Mouse (Mus musculus) kidney, embryonic 15.5 days (tissue): ENCODE measurements around the gene Oip5. TPM values are rescaled to one million over a fixed set of nuclear protein-coding genes. Genes with fewer than 3 reads are reported as not detected.
"Not testable (repeated sequence)": the region's sequence is repeated elsewhere in the genome, so short reads cannot be mapped to it uniquely, and the experiment has no call there.

Experiments used
- ATAC-seq: fragments of 200-750 bp; cut with Nextera tagmentation; replicated peaks from 2 replicates; pipeline ENCODE4 v1.8.0; 2017; ENCODE audit warnings: moderate TSS enrichment; ENCODE audit not compliant: low FRiP score
- H3K27ac ChIP-seq: fragments of 300-500 bp; sonication (generic); 2 replicates; pipeline ENCODE4 v1.5.1; 2015; ENCODE audit warnings: mild to moderate bottlenecking, inconsistent platforms
- H3K27me3 ChIP-seq: fragments of 300-500 bp; sonication (generic); 2 replicates; pipeline ENCODE4 v1.6.1; 2015; ENCODE audit warnings: inconsistent platforms
- H3K36me3 ChIP-seq: fragments of 300-500 bp; sonication (generic); 2 replicates; pipeline ENCODE4 v1.6.1; 2015; ENCODE audit warnings: inconsistent platforms
- H3K4me1 ChIP-seq: fragments of 300-500 bp; sonication (generic); 2 replicates; pipeline ENCODE4 v1.6.1; 2015; ENCODE audit warnings: inconsistent platforms
- H3K4me2 ChIP-seq: fragments of 300-500 bp; sonication (generic); 2 replicates; pipeline ENCODE4 v1.6.1; 2015; ENCODE audit warnings: moderate library complexity, mild to moderate bottlenecking, inconsistent platforms
- H3K4me3 ChIP-seq: fragments of 300-500 bp; sonication (generic); replicated peaks from 2 replicates; pipeline ENCODE4 v1.5.1; 2015; ENCODE audit warnings: mild to moderate bottlenecking, inconsistent platforms
- H3K9ac ChIP-seq: fragments of 300-500 bp; sonication (generic); 2 replicates; pipeline ENCODE4 v1.6.1; 2015; ENCODE audit warnings: mild to moderate bottlenecking, inconsistent platforms
- H3K9me3 ChIP-seq: fragments of 300-500 bp; sonication (generic); replicated peaks from 2 replicates; pipeline ENCODE4 v1.6.1; 2016; ENCODE audit warnings: inconsistent platforms
- WGBS: fragments of 180-500 bp; shearing (Covaris S2); methylation state at CpG from one replicate; pipeline ENCODE4 v1.1.7; 2015; ENCODE audit warnings: mixed read lengths; 5-methylcytosine and 5-hydroxymethylcytosine counted together
- polyA plus RNA-seq: library from polyadenylated mRNA; unstranded; fragments of >200 nt; fragmentation: Nextera tagmentation; extraction: Ambion mirVana; gene quantifications from 2 replicates; pipeline ENCODE4 v1.2.1, GENCODE M21; 2015

The Oip5 gene
- 30.7 and 31.5 TPM in 2 replicates for polyA plus RNA-seq

- peak; percentile 100 for ATAC-seq
- H3K27ac ChIP-seq, result peak within 1 kb of the TSS; percentile 77
Measured at GRCm38 (mm10) chr2:119618199-119618982, at the start of gene Oip5, which contains the start of gene Nusap1. Gene Oip5 (minus strand): TSS chr2:119618469. Gene Nusap1 (plus strand): TSS chr2:119618298.

DNA sequence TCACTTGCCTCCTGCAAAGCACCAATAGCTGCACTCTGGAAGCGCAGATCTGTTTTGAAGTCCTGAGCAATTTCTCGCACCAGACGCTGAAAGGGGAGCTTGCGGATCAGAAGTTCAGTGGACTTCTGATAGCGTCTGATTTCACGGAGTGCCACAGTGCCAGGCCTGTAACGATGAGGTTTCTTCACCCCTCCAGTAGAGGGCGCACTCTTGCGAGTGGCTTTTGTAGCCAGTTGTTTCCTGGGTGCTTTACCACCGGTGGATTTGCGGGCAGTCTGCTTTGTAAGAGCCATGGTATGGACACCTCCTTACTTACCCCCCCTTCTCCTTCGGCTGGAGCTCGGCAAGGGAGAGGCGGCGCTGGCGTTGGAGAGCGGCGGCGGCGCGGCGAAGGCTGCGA lies 47.5 kb upstream of the Oip5 start:
- H3K4me1 ChIP-seq, H3K27ac ChIP-seq, H3K27me3 ChIP-seq, ATAC-seq, H3K4me2 ChIP-seq, H3K36me3 ChIP-seq, H3K9ac ChIP-seq, H3K9me3 ChIP-seq, H3K4me3 ChIP-seq: not testable (repeated sequence)
- WGBS, result 72% methylated on average over 20 of the region's 23 CpGs

More at GRCm38 (mm10) chr2:119618199-119618982, at the start of gene Oip5, which contains the start of gene Nusap1:
- peaks cover 12% of the 10 kb centered on the region for H3K36me3 ChIP-seq
- no peaks in the 10 kb centered on the region for H3K9me3 ChIP-seq
- peak within 1 kb of the TSS; percentile 76 for H3K4me2 ChIP-seq
- peaks cover 29% of the 10 kb centered on the region for H3K4me1 ChIP-seq
- no peaks in the 10 kb centered on the region for H3K27me3 ChIP-seq
- H3K4me3 ChIP-seq, result peak within 1 kb of the TSS; percentile 81
- under 1% methylated on average over 55 of the region's 55 CpGs for WGBS
- peak within 1 kb of the TSS; percentile 68 for H3K9ac ChIP-seq

GRCm38 (mm10) chr2:119662220-119663182 lies 44.2 kb upstream of the Oip5 start, which contains the start of gene Ndufaf1:
Gene Ndufaf1 (minus strand): TSS chr2:119662827.
- H3K4me2 ChIP-seq, result peak within 1 kb of the TSS; percentile 70

GRCm38 (mm10) chr2:119644254-119644653 lies 26.0 kb upstream of the Oip5 start:
- H3K4me1 ChIP-seq, result no peaks in the 10 kb centered on the region
- peaks cover 98% of the 10 kb centered on the region for H3K36me3 ChIP-seq
- WGBS, result 95% methylated on average over 5 of the region's 5 CpGs
- no peak overlapping the region for H3K4me3 ChIP-seq
- no peak for ATAC-seq
- no peaks in the 10 kb centered on the region for H3K27me3 ChIP-seq
- no peak overlapping the region for H3K27ac ChIP-seq
- no peak overlapping the region for H3K4me2 ChIP-seq
- H3K9me3 ChIP-seq, result no peaks in the 10 kb centered on the region
- H3K9ac ChIP-seq, result no peak overlapping the region

More at GRCm38 (mm10) chr2:119662220-119663182, 44.2 kb upstream of the Oip5 start, which contains the start of gene Ndufaf1:
- no peaks in the 10 kb centered on the region for H3K27me3 ChIP-seq
- peaks cover 28% of the 10 kb centered on the region for H3K36me3 ChIP-seq
- H3K9me3 ChIP-seq, result no peaks in the 10 kb centered on the region
- peak within 1 kb of the TSS; percentile 86 for H3K9ac ChIP-seq
- H3K4me3 ChIP-seq, result peak within 1 kb of the TSS; percentile 91
- peaks cover 4% of the 10 kb centered on the region for H3K4me1 ChIP-seq
- under 1% methylated on average over 44 of the region's 44 CpGs for WGBS
- peak within 1 kb of the TSS; percentile 4; the same call in 1 of the 2 replicates for H3K27ac ChIP-seq
- ATAC-seq, result peak; percentile 83

DNA sequence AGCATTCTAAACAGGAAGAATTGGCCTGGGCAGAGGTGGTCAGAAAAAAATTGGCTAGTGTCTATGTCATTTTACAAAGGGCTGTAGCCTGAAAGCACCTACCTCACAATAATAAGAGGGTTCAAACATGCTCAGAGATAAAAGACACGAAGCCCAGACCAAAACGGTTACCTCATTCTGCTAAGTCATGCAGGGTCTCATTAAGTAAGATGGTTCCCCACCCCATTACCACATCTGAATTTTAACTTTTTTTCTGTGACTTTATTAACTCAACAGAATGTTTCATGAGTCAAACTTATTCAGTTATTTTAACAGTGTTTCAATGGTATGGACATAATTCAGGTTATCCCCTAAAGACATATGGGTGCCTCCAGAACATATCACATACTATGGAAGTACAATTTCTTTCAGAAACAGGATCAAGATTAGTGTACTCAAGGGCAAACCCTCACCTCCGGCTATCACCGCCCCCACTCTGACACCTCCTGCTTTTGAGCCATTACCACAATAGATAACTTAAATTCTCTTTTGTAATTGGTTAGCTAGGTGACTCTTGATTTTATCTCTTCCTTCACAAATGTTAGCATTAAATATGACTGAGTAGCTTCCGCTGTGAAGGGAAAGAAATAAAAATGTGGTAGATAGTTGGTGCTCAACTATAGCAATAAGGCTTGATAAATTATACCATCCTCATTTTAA lies 23.1 kb upstream of the Oip5 start:
- Histone ChIP-seq H3K9ac (no peak overlapping the region), H3K36me3 (peaks cover 98% of the 10 kb centered on the region), H3K27me3 (no peaks in the 10 kb centered on the region), H3K4me2 (no peak overlapping the region), H3K27ac (no peak overlapping the region), H3K9me3 (no peaks in the 10 kb centered on the region), H3K4me3 (no peak overlapping the region), H3K4me1 (no peaks in the 10 kb centered on the region)
- ATAC-seq, result no peak
- WGBS, result 97% methylated on average over 5 of the region's 5 CpGs

DNA sequence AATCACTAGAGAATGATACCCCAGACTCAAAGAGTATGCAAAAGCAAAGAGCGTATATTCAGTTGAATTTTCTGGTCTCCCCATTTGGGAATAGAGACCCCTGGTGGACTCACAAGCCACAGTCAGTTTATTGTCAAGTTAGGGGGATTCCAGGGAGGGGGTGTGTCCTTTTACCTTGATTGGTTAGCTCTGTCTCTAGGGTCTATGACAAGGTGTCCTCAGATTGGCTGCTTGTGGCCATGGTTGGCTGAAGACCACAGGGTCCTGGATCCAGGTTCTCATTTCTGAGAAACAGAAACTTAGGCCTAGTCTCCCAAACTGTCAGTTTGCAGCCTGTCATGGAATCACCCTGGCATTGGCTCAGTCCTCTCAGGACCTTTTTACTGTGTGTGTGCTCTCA lies 18.5 kb upstream of the Oip5 start:
- H3K9me3 ChIP-seq, result no peaks in the 10 kb centered on the region
- no peak overlapping the region for H3K4me3 ChIP-seq
- H3K27ac ChIP-seq, result no peak overlapping the region
- H3K9ac ChIP-seq, result no peak overlapping the region
- ATAC-seq, result no peak
- H3K4me2 ChIP-seq, result no peak overlapping the region
- no peaks in the 10 kb centered on the region for H3K4me1 ChIP-seq
- H3K27me3 ChIP-seq, result no peaks in the 10 kb centered on the region
- 89% methylated on average over 1 of the region's 1 CpGs for WGBS
- H3K36me3 ChIP-seq, result peaks cover 97% of the 10 kb centered on the region

DNA sequence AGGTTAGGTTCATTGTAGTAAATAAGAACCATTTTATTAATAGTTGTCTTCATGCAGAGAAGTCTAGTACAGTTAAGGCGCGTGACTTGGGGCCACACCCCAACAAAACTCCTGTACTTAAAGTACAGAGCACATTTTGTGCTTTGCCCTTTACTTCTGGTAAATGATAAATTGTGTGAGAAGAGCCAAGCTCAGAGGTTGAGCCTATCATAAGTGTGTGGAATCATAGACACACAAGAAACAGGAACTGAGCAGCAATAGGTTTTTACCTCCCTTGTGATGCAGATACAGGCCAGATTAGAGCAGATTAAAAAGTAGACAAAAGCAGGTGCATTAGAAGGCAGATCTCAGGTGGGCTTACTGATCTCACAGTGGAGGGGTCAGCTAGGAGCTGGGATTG lies 3.0 kb upstream of the Oip5 start:
- Histone ChIP-seq H3K4me1 (peaks cover 29% of the 10 kb centered on the region), H3K4me3 (no peak overlapping the region; the same call in 1 of the 2 replicates), H3K4me2 (peak overlapping the region; percentile 31), H3K9ac (no peak overlapping the region), H3K9me3 (no peaks in the 10 kb centered on the region), H3K36me3 (peaks cover 33% of the 10 kb centered on the region), H3K27ac (no peak overlapping the region), H3K27me3 (no peaks in the 10 kb centered on the region)
- ATAC-seq, result no peak
- WGBS, result 96% methylated on average over 2 of the region's 2 CpGs

- Histone ChIP-seq H3K27ac (peak overlapping the region; percentile 42), H3K4me1 (peaks cover 29% of the 10 kb centered on the region), H3K4me2 (peak overlapping the region; percentile 76), H3K9ac (peak overlapping the region; percentile 27), H3K36me3 (peaks cover 15% of the 10 kb centered on the region), H3K4me3 (peak overlapping the region; percentile 81)
- H3K9me3 ChIP-seq, H3K27me3 ChIP-seq, ATAC-seq: not testable (repeated sequence)
- WGBS, result 8% methylated on average over 6 of the region's 6 CpGs
Measured at GRCm38 (mm10) chr2:119619002-119619401, 733 bp upstream of the Oip5 start.

DNA sequence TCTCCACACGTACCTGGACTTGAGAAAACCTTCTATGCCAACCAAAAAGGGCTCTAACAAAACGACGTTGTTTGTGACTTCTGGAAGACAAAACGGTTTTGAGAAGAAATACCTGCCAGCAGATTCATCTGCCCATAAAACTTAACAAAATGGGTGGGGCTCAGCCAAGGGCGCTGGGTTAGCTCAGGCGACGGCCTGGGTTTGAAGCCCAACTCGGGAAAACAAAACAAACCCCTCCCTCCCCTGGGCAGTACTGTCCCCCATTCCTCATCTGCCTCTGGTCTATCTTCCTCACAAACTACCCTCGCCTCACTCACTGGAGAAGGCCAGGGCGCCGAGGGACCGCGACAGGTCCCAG lies 449 bp downstream of the Oip5 start:
- Histone ChIP-seq H3K4me2 (peak overlapping the region; percentile 74), H3K27ac (peak overlapping the region; percentile 77), H3K9me3 (no peaks in the 10 kb centered on the region), H3K36me3 (peaks cover 8% of the 10 kb centered on the region; the same call in 1 of the 2 replicates), H3K27me3 (no peaks in the 10 kb centered on the region), H3K4me3 (peak overlapping the region; percentile 81), H3K4me1 (peaks cover 29% of the 10 kb centered on the region), H3K9ac (peak overlapping the region; percentile 68)
- ATAC-seq, result no peak
- WGBS, result under 1% methylated on average over 13 of the region's 13 CpGs

DNA sequence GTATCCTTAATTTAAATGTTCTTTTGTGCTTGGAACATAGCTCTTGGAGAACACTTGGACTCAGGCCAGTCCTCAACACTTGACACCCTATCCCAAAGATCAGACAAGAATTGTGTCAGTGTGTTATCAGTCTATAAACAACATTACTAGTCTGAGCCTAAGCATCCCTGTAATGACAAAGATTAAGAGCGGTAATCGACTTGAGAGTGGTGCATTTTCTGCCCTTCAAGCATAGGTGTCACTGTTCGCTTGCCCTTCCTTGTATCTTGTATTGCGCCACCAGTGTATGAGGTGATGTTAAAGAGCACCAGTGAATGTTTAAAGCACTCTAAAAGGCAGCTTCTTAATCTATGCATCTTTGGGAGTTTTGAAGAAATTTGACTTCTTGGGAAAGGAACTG lies 11.2 kb downstream of the Oip5 start:
- H3K27me3 ChIP-seq, result no peaks in the 10 kb centered on the region
- ATAC-seq, result no peak
- H3K9me3 ChIP-seq, result no peaks in the 10 kb centered on the region
- no peaks in the 10 kb centered on the region for H3K4me1 ChIP-seq
- peaks cover 87% of the 10 kb centered on the region for H3K36me3 ChIP-seq
- H3K4me2 ChIP-seq, result no peak overlapping the region
- H3K9ac ChIP-seq, result no peak overlapping the region
- no peak overlapping the region for H3K27ac ChIP-seq
- WGBS, result 88% methylated on average over 4 of the region's 4 CpGs
- no peak overlapping the region for H3K4me3 ChIP-seq

DNA sequence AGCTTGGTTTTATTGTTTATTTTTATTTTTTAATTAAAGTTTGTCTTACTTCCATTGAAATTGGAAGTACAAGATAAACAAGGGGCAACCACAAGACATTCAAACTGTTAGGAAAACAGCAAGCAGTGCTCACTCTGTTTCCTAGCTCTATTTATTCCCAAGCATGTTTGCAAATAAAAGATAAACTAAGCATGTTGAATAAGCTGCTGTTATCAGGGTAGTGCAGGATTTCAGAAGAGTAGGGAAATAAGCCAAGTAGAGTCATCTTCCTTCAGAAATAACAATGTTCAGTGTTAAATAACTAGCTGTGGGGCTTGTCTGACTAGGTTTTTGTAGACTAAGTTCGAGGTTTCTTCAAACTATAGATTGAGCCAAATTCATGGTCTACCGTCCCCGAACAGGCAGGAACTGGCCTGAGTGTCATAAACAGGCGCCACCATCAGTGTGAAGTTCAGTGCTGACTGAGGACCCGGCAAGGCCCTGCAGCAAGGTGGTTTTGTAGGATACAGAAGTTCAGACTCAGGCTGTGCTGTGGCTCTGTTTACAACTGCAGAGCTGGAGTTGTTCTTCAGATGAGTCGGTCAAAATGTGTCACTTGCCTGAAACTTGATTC lies 12.8 kb downstream of the Oip5 start:
- H3K27ac ChIP-seq, result no peak overlapping the region
- peaks cover 87% of the 10 kb centered on the region for H3K36me3 ChIP-seq
- 83% methylated on average over 6 of the region's 6 CpGs for WGBS
- no peak overlapping the region for H3K4me3 ChIP-seq
- H3K9me3 ChIP-seq, result no peaks in the 10 kb centered on the region
- no peak overlapping the region for H3K9ac ChIP-seq
- H3K27me3 ChIP-seq, result no peaks in the 10 kb centered on the region
- 0 out of 2 replicates have a peak, but pooled peaks cover 4% of the 10 kb centered on the region for H3K4me1 ChIP-seq
- no peak for ATAC-seq
- H3K4me2 ChIP-seq, result no peak overlapping the region
